12 mouse cellular contexts compared by ENCODE assay signal in genomic region chr6:120275301-120275700, GRCm38 (mm10). TPM values are rescaled to one million over a fixed set of nuclear protein-coding genes. Genes with fewer than 3 reads are reported as not detected.
A peak's percentile ranks its signal among the peaks of the same experiment; 100 is the strongest.
DNase-seq lines count a peak whose midpoint lies in the region; ATAC-seq lines count a peak whose summit lies in the region.
"Had no signal": no experiment of that assay in that cellular context is flagged by ENCODE, and none has a peak within 500 bp of the region (broad histone marks: within the 10 kb centered on the region; RNA-seq: fewer than 3 reads in every experiment).

No protein-coding gene starts in this region.

- peak; percentile 15 to 17 for DNase-seq in heart, adult 18-20 months
- no peak for DNase-seq in heart, adult 8-10 months (ENCODE audit: low spot score)
- DNase-seq in MN1 (ENCODE audit: low spot score): peak; percentile 10
- peak; percentile 78 for DNase-seq in fibroblast of lung, adult 2 months (ENCODE audit: low read depth)
- DNase-seq in limb, embryonic 10.5 days (ENCODE audit: low spot score): no peak
- DNase-seq in embryo, embryonic 10 days (ENCODE audit: low spot score): no peak
- no peak for DNase-seq in spleen, postnatal 10 days (ENCODE audit: low spot score in 2 of 2)
- DNase-seq: cerebellum, postnatal 25 days; retina, postnatal 1 day had no signal

- H3K36me3 ChIP-seq in limb, embryonic 10.5 days: no peaks in the 10 kb centered on the region
- no peaks in the 10 kb centered on the region for H3K36me3 ChIP-seq in midbrain, embryonic 13.5 days

- no peak overlapping the region for H3K4me2 ChIP-seq in midbrain, embryonic 13.5 days (replicated peaks)

- no peaks in the 10 kb centered on the region for H3K27me3 ChIP-seq in limb, embryonic 10.5 days (ENCODE audit: low read depth, poor library complexity, severe bottlenecking)
- no peaks in the 10 kb centered on the region for H3K27me3 ChIP-seq in midbrain, embryonic 13.5 days

- H3K27ac ChIP-seq in limb, embryonic 10.5 days: peak overlapping the region; percentile 6; the same call in 1 of the 2 replicates
- no peak overlapping the region for H3K27ac ChIP-seq in midbrain, embryonic 13.5 days

- no peak overlapping the region for H3K4me3 ChIP-seq in limb, embryonic 10.5 days
- H3K4me3 ChIP-seq in midbrain, embryonic 13.5 days (replicated peaks): no peak overlapping the region

- no peaks in the 10 kb centered on the region for H3K9me3 ChIP-seq in limb, embryonic 10.5 days (replicated peaks)
- H3K9me3 ChIP-seq in midbrain, embryonic 13.5 days: no peaks in the 10 kb centered on the region

- ATAC-seq in midbrain, embryonic 13.5 days: no peak

- peaks cover 10% of the 10 kb centered on the region for H3K4me1 ChIP-seq in limb, embryonic 10.5 days
- H3K4me1 ChIP-seq in midbrain, embryonic 13.5 days (replicated peaks): no peaks in the 10 kb centered on the region

- 59% methylated on average over 6 of the region's 6 CpGs for WGBS in limb, embryonic 10.5 days
- WGBS in midbrain, embryonic 13.5 days: 72% methylated on average over 6 of the region's 6 CpGs

- no peak overlapping the region for H3K9ac ChIP-seq in midbrain, embryonic 13.5 days (replicated peaks)

RNA-seq across cellular contexts. Expression of gene D330020A13Rik, which starts 18.9 kb away (rescaled TPM):
- total RNA-seq in heart, adult 18-20 months (2021): not detected
- total RNA-seq in heart, adult 8-10 months (2022): not detected
- not detected in 2 replicates for polyA plus RNA-seq in limb, embryonic 10.5 days (2016; fragmentation: Nextera tagmentation; extraction: Ambion mirVana)
- polyA plus RNA-seq in midbrain, embryonic 13.5 days (2015; fragmentation: Nextera tagmentation; extraction: Ambion mirVana): not detected in 2 replicates
- total RNA-seq: CH12.LX had no signal
- polyA plus RNA-seq: limb, embryonic 11.5 days had no signal

RNA-seq across cellular contexts. Expression of gene B4galnt3, which starts 19.1 kb away (rescaled TPM):
- total RNA-seq in heart, adult 18-20 months (2021): under 1 TPM; 0.20 to 0.28 TPM
- under 1 TPM; 0.09 to 0.47 (median 0.18) TPM for total RNA-seq in heart, adult 8-10 months (2022)
- 0.11 and 0.21 TPM in 2 replicates for polyA plus RNA-seq in limb, embryonic 10.5 days (2016; fragmentation: Nextera tagmentation; extraction: Ambion mirVana)
- polyA plus RNA-seq in midbrain, embryonic 13.5 days (2015; fragmentation: Nextera tagmentation; extraction: Ambion mirVana): 0.06 and 0.09 TPM in 2 replicates

Comparison
In these comparisons a context has a peak if more than half of its experiments do, and no peak if none do; other contexts are left out.
1. DNase-seq: peak in heart, adult 18-20 months (2 of 2), MN1 (single experiment) and fibroblast of lung, adult 2 months (single experiment); none in heart, adult 8-10 months (single experiment), limb, embryonic 10.5 days (single experiment), embryo, embryonic 10 days (single experiment) and spleen, postnatal 10 days (0 of 2).